Mouse (Mus musculus): ENCODE results near the gene Creb1.

Creb1 gene

DNA sequence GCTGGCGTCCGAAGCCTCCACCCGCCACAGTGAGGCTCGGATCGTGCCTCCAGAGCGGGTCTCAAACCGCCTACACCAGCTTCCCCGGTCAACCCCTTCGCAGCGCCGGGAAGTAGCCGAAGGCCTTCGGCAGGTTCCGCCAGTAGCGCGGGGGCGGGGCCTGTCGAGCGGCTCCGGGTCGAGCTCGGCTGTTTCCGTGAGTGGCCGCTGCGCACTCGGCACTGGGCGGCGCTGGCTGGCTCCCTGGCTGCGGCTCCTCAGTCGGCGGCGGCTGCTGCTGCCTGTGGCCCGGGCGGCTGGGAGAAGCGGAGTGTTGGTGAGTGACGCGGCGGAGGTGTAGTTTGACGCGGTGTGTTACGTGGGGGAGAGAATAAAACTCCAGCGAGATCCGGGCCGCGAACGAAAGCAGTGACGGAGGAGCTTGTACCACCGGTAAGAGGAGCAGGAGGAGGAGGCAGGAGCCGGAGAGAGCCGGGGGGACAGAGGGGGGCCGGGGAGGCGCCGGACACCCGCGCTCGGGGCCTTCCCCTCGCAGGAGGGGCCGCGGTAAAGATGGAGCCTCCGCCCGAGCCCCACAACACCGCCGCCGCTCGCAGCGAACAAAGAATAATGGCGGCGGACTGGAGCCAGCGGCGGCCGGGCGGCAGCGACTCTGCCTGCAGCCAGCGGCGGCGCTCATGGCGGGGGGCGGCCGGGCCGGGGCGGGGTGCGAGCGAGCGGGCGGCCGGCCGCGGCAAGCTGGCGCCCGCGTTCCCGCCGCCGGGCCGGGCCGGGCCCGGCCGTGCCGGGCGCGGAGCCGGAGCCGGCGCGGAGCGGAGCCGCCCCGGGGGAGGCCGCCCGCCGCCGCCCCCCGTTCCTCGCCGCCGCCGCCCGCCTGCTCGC is at the start of gene Creb1:
TSS of gene Creb1 (plus strand) at position 57 of the 882 bp plus-strand sequence.
- DNase-seq (ENCODE audit: low read depth, low spot score) = peak; percentile 91

DNA sequence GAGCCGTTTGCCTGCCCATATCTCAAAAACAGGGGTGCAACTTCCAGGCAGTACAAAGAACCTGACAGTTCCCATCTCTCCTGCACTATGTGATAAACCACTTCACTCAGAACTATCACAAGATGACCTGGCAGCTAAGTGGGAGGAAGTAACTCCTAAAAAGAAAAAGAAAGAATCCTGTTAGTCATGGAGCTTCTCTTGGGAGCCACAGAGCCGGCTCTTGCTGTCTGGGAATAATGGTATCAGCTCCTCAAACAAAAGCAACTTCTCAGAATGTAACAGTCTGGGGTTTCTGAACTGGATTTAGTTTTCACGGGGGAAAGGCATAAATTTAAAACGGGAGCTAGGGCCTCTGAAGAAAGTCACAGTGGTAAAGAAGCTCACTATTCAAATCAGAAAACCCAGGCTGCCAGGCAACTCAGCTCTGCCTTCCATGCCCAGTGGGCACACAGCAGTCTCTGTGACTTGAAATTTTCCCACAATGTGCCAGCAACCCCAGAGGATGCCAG is 43.9 kb upstream of the Creb1 start:
- DNase-seq (ENCODE audit: low read depth, low spot score) = no peak

DNA sequence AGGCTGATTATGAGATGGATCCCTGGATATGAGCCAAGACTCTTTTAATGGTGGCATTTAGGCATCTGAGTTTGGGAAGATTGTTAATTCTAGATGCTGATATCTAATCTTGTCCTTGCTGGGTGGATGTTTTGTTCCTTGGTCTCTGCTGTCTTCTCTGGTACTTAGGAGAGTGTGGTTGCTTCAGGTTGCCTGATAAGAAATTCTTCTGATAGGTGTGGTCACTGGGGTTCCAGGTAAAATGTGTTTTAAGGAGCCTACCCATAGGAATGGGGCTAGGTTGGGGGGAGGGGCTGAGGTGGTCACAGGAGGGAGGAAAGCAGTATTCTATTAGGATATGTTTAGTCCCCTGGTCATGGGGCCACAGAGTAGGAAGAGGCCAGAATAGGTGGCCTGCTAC is 35.6 kb upstream of the Creb1 start:
- no peak for DNase-seq (ENCODE audit: low read depth, low spot score)

DNA sequence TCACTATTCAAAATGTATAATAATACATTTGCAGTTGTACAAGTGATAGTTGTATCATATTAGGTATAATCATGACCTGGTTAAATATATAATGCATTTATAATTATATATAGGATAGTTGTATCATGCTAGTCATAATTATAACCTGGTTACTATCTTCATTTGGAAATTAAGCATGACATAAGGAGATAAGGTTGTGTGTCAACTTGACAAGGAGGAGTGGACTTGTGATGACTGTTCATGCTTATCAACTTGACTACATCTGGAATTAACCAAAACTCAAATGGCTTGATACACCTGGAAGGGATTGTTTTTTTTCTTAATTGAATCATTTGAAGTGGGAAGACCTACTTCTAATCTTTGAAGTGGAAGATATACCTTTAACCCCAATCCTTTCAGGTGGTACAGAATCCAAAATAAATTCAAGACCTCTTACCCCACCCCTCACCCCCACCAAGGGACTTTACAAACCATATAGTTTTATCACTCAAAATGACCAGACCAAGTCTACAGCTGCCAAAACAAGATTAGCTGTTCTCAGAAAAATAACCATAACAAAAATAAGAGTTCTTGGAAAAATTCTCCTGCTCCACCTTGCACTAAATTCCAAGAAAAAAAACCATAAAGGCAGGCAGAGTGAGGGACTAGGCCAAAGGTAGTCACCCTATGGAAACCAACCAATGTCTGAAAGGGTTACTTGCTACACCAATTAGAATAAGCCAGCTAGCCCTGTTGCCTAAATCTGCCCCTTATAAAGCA is 30.9 kb upstream of the Creb1 start:
- DNase-seq (ENCODE audit: low read depth, low spot score) = no peak

DNA sequence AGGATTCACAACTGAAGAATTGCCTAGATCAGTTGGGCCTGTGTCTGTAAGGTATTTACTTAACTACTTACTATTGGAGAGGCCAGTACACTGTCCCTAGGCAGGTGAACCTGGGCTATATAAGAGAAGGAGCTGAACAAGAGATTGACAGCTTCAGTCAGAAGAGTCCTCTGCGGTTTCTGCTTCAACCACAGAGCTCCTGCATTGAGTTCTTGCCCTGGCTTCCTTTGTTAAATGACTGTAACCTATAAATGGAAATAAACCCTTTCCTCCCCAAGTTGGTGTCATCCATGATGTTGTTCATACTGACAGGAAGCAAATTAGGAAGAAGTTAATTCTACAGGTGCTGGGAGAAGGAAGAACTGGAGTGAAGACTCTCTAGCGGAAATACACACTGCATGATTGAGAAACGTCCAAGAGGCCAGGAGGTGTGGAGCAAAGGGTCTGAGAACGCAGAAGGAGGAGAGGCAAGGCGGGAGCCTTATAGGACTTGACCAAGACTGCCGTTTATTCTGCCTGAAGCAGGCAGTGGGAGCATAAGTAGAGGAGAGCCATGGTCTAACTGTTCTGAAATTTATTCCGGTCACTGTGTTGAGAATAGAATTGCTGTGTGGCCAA is 23.9 kb upstream of the Creb1 start:
- no peak for DNase-seq (ENCODE audit: low read depth, low spot score)

DNA sequence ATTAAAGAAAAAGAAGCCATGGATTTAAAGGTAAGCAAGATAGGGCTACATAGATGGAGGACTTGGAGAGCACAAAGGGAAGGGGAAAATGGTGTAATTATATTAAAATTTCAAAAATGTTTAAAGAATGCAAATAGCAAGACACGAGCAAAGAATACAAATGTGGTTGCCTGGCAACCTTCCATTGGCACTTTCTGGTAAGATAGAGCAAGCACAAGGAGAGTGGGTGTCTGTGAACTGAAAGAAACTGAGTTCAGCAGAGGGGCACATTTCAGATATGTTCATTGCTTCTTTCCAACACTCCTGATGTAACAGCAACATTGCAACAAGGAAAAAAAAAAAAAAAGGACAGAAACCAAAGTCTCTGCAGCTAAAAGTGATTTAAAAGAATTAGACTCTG is 22.8 kb upstream of the Creb1 start:
- no peak for DNase-seq (ENCODE audit: low read depth, low spot score)

DNA sequence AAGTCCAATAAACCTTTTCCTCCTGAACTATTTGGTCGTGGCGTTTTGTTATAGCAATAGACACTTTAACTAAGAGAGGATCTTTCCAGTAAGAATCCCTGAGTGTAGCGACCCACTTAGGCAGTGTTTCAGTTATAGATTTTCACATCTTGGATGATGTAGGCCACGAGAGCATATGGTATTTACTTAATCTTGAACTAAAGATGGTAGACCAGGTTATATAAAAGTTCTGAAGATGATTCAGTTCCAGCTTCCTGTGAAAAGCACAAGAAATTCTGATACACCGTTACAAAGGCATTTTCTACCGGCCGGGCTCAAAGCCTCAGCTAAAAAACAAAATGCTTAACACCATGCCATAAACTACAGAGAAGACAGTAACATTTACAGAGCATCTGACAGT is 18.3 kb upstream of the Creb1 start:
- no peak for DNase-seq (ENCODE audit: low read depth, low spot score)

DNA sequence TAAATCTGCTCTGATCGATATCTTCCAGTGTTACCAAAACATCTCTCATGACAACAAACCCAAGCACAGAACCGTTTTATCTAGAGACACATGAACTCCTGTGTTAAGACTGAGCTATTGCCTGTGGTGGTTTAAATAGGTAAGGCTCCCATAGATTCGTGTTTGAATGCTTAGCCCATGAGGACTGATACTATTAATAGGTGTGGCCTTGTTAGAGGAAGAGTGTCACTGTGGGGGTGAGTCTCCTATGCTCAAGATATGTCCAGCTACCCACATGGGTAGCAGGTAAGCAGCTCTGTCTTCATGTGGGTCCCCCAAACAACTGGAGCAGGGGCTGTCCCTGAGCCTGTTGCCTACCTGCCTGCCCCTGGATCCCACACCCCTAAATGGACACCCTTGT is 15.9 kb upstream of the Creb1 start:
- no peak for DNase-seq (ENCODE audit: low read depth, low spot score)

DNA sequence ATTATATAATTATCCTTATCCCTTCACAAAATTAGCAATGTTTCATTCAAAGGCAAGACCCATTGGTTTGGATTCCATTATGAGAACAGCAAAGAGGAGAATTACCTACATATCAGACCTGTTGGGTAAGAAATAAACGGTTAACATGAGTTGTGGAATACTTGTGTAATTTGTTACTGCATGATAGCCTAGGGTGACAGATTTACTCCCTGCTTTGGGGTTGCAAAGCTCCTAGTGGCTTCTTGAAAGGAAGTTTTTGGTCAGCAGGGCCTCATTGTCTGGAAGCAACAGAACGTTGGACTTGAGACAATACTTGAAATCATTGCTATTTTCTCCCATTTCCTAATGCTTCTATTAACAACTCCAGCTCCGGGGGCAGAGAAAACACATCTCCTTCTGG is 14.0 kb upstream of the Creb1 start:
- DNase-seq (ENCODE audit: low read depth, low spot score) = no peak

DNA sequence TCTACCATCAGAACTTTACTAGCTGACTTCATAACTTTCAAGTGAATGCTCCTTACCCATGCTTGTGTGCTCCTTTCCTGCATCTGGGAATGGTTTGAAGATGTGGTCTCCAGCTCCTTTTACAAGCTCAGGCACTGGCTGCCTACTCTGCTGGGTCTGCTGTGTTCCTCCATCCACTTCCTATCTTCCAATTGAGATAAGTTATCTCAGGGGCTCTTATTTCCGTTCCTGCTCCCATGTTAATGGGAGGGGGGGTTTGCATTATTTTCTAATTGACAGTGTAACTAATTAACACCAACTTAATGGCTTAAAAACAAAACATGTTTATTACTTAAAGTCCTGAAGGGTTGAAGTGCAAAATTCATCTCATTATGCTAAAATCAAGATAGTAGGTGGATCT is 13.1 kb upstream of the Creb1 start:
- DNase-seq (ENCODE audit: low read depth, low spot score) = no peak

DNA sequence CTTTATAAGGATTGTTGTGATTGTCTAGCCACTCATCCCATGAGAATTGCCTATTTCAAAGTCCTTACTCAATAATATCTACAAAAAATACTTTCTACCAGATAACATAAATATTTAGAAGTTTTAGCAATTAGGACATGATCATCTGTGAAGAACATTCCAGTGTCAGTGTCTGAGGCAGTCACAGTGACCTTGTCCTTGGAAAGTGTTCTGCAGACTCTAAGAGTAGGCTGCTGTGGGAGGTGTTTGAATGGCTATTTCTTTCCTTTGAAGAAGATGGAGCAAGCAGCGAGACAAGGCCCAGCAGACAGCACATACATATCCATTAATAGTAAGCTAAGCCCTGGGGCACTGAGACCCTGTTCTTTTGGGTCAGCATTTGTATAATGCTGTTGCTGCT is 12.5 kb upstream of the Creb1 start:
- no peak for DNase-seq (ENCODE audit: low read depth, low spot score)

DNA sequence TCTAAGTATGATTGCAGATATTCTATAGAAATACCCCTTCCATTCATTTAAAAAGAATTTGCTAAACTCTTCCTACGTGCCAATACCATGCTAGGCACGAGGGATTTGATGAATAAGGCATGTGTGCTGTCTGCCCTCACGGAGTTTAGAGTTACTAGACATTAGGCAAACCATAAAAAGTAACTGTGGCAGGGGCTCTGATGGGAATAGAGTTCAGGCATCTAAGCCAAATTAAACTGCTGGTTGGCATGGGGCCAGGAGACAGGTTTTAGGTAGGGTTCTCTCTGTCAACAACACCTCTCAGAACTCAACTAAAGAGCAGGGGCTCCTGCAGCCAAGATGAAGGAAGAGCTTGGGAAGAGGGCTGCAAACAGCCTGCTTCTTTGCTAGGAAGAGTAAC is 10.7 kb upstream of the Creb1 start:
- no peak for DNase-seq (ENCODE audit: low read depth, low spot score)

DNA sequence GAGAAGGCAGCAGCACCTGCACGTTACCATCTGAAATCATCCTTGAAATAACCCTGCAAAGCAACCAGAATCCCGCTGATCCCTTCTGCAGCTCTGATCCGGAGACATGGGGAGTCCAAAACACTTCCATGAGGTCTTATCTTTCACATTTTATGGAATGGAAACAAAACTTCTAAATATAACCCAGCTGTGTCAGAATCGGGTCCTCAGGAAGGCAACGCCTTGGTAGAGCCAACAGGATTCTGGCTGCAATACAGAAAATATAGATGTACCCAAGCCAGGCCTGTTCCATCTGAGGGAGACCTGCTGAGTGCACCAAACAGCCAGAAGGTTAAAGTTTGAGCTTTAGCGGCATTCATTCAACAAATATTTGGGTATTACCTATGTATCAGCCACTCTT is 9.8 kb upstream of the Creb1 start:
- no peak for DNase-seq (ENCODE audit: low read depth, low spot score)

DNA sequence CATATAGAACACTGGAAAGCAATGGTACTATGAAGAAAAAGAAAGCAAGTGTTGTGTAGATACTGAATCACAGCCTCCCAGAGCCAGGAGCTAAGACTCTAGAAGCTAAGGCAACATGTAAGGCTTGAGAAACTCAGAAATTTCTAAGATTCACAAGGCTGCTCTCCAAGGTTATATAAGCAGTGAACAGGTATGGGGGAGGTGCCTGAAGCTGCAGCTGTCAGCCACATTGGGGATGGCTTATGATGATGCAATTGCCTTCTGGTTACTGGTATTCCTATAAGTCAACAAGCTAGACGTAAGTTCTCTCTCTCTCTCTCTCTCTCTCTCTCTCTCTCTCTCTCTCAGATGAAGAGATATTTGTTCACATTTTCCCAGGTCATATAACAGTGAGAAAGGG is 9.3 kb upstream of the Creb1 start:
- DNase-seq (ENCODE audit: low read depth, low spot score) = no peak

DNA sequence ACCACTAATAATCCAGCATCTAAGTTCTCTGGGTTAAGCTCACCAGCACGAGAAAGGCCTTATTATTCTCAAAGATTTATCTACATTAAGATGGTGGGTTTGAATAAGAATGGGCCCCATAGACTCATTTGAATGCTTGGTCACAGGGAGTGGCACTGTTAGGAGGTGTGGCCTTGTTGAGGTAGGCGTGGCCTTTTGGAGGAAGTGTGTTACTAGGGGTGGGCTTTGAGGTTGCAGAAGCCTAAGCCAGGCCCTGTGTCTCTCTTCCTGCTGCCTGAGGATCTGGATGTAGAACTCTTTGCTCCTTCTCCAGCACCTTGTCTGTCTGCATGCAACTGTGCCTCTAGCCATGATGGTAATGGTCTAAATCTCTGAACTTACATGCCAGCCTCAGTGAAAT is 7.8 kb upstream of the Creb1 start:
- DNase-seq (ENCODE audit: low read depth, low spot score) = no peak

DNA sequence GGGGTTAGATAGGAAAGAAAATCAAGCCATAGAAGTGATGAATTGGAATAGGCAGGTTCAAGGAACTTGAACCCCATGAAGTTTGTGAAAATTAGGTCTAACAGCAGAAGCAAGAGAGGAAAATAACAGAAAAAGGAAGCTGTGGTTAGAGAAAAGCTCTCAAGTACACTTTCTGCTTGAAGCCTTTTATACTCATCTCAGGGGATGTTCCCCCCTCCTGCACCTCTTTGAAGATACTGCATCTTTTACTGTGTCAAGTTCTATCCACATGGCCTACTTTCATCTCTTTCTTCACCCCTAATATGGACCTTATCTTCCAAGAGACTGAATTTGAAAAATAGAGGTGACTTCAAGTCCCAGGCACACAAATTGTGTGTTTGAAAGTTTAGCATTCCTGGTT is 4.8 kb upstream of the Creb1 start:
- no peak for DNase-seq (ENCODE audit: low read depth, low spot score)

DNA sequence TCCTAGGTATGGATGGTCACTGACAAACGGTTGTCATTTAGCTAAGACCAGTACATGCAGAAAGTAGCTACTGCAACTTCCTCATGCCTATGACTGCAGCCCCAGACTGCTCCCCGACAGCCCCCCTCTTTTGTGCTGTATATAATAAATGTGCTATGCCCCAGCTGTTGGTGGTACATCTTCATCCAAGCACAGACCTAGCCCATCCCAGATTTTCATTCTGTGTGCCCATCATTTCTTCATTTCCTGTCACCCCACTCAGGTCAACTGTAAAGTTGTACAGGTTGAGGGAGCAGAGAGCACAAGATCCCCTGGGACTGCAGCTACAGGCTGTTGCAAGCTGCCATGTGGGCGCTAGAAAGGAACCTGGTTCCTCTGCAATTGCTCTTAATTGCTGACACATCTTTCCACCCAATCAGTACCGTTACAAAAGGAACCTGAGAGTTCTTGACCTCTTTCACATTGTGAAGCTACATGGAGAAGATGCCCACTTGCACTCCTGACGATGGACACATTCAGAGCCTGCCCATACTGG is 2.6 kb upstream of the Creb1 start:
- DNase-seq (ENCODE audit: low read depth, low spot score) = no peak

DNA sequence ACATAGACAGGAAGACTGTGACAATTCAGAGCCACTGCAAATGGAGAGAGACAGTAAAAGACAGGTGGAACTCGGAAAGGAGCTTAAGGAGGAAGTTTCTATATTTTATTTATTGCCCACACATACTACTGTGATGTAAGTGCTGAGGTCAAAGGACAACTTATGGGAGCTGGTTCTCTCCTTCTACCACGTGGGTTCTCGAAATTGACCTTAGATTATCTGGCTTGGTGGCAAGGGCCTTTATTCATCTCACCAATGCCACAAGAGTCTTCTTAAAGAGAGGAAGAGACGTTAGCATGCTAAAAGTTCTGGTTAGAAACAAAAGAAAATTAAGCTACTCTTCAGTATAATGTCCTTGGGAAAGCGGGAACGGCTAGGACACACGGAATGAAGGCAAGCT is 897 bp upstream of the Creb1 start:
- no peak for DNase-seq (ENCODE audit: low read depth, low spot score)

DNA sequence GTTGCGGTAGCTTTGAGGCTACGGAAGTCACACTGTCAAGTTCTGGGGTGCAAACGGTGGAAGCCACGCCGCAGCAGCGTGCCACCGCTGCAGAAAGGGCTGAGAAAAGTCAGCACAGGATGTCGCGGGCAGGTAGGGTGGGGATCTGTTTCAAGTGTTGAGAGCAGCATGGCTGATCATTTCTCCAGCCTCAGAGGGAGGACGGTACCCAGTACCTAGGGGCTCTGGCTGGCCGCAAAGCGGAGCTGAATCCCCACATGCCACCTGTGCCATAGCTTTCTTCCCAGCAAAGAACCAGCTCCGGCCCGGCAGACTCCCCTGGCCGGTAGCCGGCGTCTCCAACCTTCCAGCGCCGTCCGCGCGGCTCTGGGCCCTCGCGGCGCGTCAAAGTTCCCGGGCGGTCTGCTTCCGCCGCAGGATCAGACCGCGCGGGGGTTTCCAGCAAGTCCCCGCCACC is 350 bp upstream of the Creb1 start:
- DNase-seq (ENCODE audit: low read depth, low spot score) = no peak

DNA sequence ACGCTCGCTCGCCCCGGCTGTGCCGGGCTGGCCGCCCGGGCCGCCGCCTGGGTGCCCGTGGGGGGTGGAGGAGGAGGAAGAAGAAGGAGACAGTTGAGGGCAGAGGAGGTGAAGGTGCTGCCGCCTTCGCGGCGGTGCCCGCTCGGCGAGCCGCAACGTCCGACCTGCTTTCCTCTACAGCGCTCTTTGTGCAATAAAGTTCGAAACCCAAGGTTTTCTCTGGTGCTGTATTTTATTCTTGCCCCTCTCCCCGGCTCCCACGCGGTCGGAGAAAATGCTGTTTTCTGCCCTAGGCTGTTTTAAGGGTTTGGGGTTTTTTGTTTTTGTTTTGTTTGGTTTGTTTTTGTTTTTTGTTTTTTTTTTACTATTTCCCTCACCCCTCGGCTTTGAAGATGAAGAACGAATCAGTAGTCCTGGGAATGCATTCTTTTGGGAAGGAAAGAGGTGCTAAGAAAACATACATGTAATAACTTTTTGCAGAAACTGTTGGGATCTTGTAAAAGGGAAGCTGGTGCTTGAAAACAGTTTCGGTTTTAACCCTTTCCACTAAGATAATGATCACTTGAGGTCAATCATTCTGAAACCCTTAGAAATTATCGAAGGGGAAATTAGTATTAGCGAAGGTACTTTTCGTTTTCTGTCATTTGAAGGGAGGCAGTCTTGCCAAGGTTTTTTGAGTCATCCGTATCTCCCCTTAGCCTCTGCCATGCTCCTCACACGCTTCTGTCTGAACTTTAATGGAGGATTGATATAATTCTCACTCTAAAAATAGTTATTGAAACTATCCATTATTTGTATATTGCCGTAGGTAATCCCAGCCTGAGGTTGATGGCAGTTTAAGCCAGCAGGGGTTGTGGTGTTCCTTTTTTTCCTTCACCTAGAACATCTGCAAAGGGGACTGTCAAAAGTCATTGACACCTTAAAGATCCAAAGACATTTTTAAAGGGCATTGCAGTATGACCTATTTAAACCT is 1.3 kb downstream of the Creb1 start:
- DNase-seq (ENCODE audit: low read depth, low spot score) = no peak

DNA sequence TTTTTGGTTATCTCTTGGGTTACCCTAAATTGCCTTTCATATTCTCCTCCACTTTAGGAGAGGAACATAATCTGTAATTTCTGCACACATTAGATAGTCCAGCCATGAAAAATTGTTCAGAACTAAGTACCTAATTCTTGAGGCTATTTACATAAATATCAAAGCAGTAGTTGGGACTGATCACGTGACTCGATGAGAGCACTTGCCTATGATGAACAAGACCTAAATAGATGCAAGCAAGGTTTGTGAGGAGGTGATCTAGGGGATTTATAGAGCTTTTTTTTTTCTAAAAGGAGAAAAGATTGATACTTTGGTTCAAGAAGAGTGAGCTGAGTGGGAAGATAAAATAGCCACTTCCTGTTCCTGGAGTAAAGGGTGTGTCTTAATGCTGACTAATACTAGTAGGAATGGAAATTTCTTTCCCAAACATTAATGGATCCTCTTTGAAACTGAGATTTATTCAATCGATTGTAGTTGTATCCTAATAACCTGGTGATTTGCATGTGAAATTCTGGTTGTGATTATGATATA is 6.5 kb downstream of the Creb1 start:
- no peak for DNase-seq (ENCODE audit: low read depth, low spot score)
